Mouse (Mus musculus) embryonic fibroblast, embryonic 13.5 days (primary cell): ENCODE measurements around the gene Fadd.

ENCODE experiments used
- CTCF ChIP-seq: IDR thresholded peaks from 2 replicates; pipeline ENCODE4 v1.5.1; 2011; ENCODE audit warnings: mild to moderate bottlenecking, control low read depth, low read length, moderate library complexity, borderline replicate concordance; ENCODE audit not compliant: insufficient read depth
- POLR2A ChIP-seq: IDR thresholded peaks from 2 replicates; pipeline ENCODE4 v1.6.1; 2011; ENCODE audit warnings: low read depth, mild to moderate bottlenecking, control low read depth, low read length, moderate library complexity

- no peak for TF ChIP-seq POLR2A
- no peak for TF ChIP-seq CTCF
Observed at GRCm38 (mm10) chr7:144531585-144532378, 50.5 kb downstream of the Fadd start.
